Mouse (Mus musculus): ENCODE data around the gene Fbp2. TPM values are rescaled to one million over a fixed set of nuclear protein-coding genes. Genes with fewer than 3 reads are reported as not detected.
"Not testable (repeated sequence)": the region's sequence is repeated elsewhere in the genome, so short reads cannot be mapped to it uniquely, and the experiment has no call there.

The Fbp2 gene
- polyA plus RNA-seq, 1 experiment = 0.41 TPM

GRCm38 (mm10) chr13:62854666-62855065 is 3.6 kb downstream of the Fbp2 start:
- Histone ChIP-seq H3K4me1 (ENCODE audit: control insufficient read depth, insufficient read depth, low read length) (peaks cover 20% of the 10 kb centered on the region), H3K27ac (ENCODE audit: control insufficient read depth, insufficient read depth, low read depth, low read length) (no peak overlapping the region), H3K4me3 (ENCODE audit: control insufficient read depth, low read depth, low read length) (peak overlapping the region; percentile 31), H3K27me3 (ENCODE audit: control insufficient read depth, insufficient read depth, low read length) (no peaks in the 10 kb centered on the region), H3K36me3 (ENCODE audit: control insufficient read depth, insufficient read depth, low read length) (no peaks in the 10 kb centered on the region)
- TF ChIP-seq POLR2A (IDR thresholded peaks at IDR 0.05; ENCODE audit: control insufficient read depth, low read depth, low read length) = no peak
- peak; percentile 94 for TF ChIP-seq CTCF (IDR thresholded peaks at IDR 0.05; ENCODE audit: control insufficient read depth, insufficient read depth, insufficient replicate concordance, low read depth, low read length)

GRCm38 (mm10) chr13:62833341-62833740 is 24.9 kb downstream of the Fbp2 start:
- no peak overlapping the region for H3K27ac ChIP-seq (ENCODE audit: control insufficient read depth, insufficient read depth, low read depth, low read length)
- H3K27me3 ChIP-seq (ENCODE audit: control insufficient read depth, insufficient read depth, low read length) = no peaks in the 10 kb centered on the region
- no peak for TF ChIP-seq POLR2A (IDR thresholded peaks at IDR 0.05; ENCODE audit: control insufficient read depth, low read depth, low read length)
- no peak for TF ChIP-seq CTCF (IDR thresholded peaks at IDR 0.05; ENCODE audit: control insufficient read depth, insufficient read depth, insufficient replicate concordance, low read depth, low read length)
- H3K4me3 ChIP-seq (ENCODE audit: control insufficient read depth, low read depth, low read length) = no peak overlapping the region
- no peaks in the 10 kb centered on the region for H3K4me1 ChIP-seq (ENCODE audit: control insufficient read depth, insufficient read depth, low read length)
- no peaks in the 10 kb centered on the region for H3K36me3 ChIP-seq (ENCODE audit: control insufficient read depth, insufficient read depth, low read length)

GRCm38 (mm10) chr13:62832239-62832638 is 26.0 kb downstream of the Fbp2 start:
- Histone ChIP-seq H3K27ac (ENCODE audit: control insufficient read depth, insufficient read depth, low read depth, low read length) (peak overlapping the region; percentile 36; the same call in 1 of the 2 replicates), H3K4me1 (ENCODE audit: control insufficient read depth, insufficient read depth, low read length) (no peaks in the 10 kb centered on the region), H3K4me3 (ENCODE audit: control insufficient read depth, low read depth, low read length) (no peak overlapping the region), H3K36me3 (ENCODE audit: control insufficient read depth, insufficient read depth, low read length) (no peaks in the 10 kb centered on the region), H3K27me3 (ENCODE audit: control insufficient read depth, insufficient read depth, low read length) (no peaks in the 10 kb centered on the region)
- TF ChIP-seq CTCF (IDR thresholded peaks at IDR 0.05; ENCODE audit: control insufficient read depth, insufficient read depth, insufficient replicate concordance, low read depth, low read length) (no peak), POLR2A (IDR thresholded peaks at IDR 0.05; ENCODE audit: control insufficient read depth, low read depth, low read length) (no peak)

GRCm38 (mm10) chr13:62815705-62816104 is 42.5 kb downstream of the Fbp2 start:
- not testable (repeated sequence) for H3K36me3 ChIP-seq (ENCODE audit: control insufficient read depth, insufficient read depth, low read length); H3K27ac ChIP-seq (ENCODE audit: control insufficient read depth, insufficient read depth, low read depth, low read length); H3K4me1 ChIP-seq (ENCODE audit: control insufficient read depth, insufficient read depth, low read length); H3K27me3 ChIP-seq (ENCODE audit: control insufficient read depth, insufficient read depth, low read length); H3K4me3 ChIP-seq (ENCODE audit: control insufficient read depth, low read depth, low read length)

GRCm38 (mm10) chr13:62812713-62813112 is 45.5 kb downstream of the Fbp2 start:
- Histone ChIP-seq H3K27me3 (ENCODE audit: control insufficient read depth, insufficient read depth, low read length) (no peaks in the 10 kb centered on the region; the same call in 1 of the 2 replicates), H3K4me1 (ENCODE audit: control insufficient read depth, insufficient read depth, low read length) (no peaks in the 10 kb centered on the region), H3K36me3 (ENCODE audit: control insufficient read depth, insufficient read depth, low read length) (no peaks in the 10 kb centered on the region), H3K4me3 (ENCODE audit: control insufficient read depth, low read depth, low read length) (no peak overlapping the region), H3K27ac (ENCODE audit: control insufficient read depth, insufficient read depth, low read depth, low read length) (no peak overlapping the region)
- TF ChIP-seq POLR2A (IDR thresholded peaks at IDR 0.05; ENCODE audit: control insufficient read depth, low read depth, low read length) = no peak
- no peak for TF ChIP-seq CTCF (IDR thresholded peaks at IDR 0.05; ENCODE audit: control insufficient read depth, insufficient read depth, insufficient replicate concordance, low read depth, low read length)

GRCm38 (mm10) chr13:62807981-62808380 is 50.2 kb downstream of the Fbp2 start:
- not testable (repeated sequence) for H3K4me3 ChIP-seq (ENCODE audit: control insufficient read depth, low read depth, low read length); H3K4me1 ChIP-seq (ENCODE audit: control insufficient read depth, insufficient read depth, low read length); H3K27me3 ChIP-seq (ENCODE audit: control insufficient read depth, insufficient read depth, low read length)

More at GRCm38 (mm10) chr13:62807981-62808380, 50.2 kb downstream of the Fbp2 start:
- H3K27ac ChIP-seq (ENCODE audit: control insufficient read depth, insufficient read depth, low read depth, low read length); H3K36me3 ChIP-seq (ENCODE audit: control insufficient read depth, insufficient read depth, low read length): not testable (repeated sequence)

Other genes starting within 250 kb of the Fbp2 start
- not detected in 2 replicates for gene 6720489N17Rik, start 234.2 kb downstream of the Fbp2 start, polyA plus RNA-seq (2012; rRNA removed)
- gene Platr25, start 97.7 kb downstream of the Fbp2 start, polyA plus RNA-seq (2012; rRNA removed) = 1.3 TPM in 2 replicates
- gene Gm5141, start 72.6 kb downstream of the Fbp2 start, polyA plus RNA-seq (2012; rRNA removed) = 0.29 and 1.4 TPM in 2 replicates
- 621 and 670 TPM in 2 replicates for gene Fbp1, start 29.9 kb upstream of the Fbp2 start, polyA plus RNA-seq (2012; rRNA removed)
- 26.6 and 29.8 TPM in 2 replicates for gene 2010111I01Rik, start 106.5 kb upstream of the Fbp2 start, polyA plus RNA-seq (2012; rRNA removed)